Mouse (Mus musculus): ENCODE results near the gene Dcaf11.

GRCm38 (mm10) chr14:55591331-55591891, 31.6 kb downstream of the Dcaf11 start, which contains the start of gene Rnf31:
- TF ChIP-seq CTCF (IDR thresholded peaks at IDR 0.05; ENCODE audit: low read depth), result no peak; the same call in 1 of the 2 replicates
- TF ChIP-seq EP300 (optimal IDR thresholded peaks at IDR 0.05), result no peak
